Mouse (Mus musculus) R1 (cell line): ENCODE results near the gene Eif5a2.

Experiments used
- DNase-seq: peaks from one replicate; pipeline ENCODE4 v3.0.0-alpha.2; 2018; ENCODE audit warnings: low read depth, low spot score

The Eif5a2 gene

DNA sequence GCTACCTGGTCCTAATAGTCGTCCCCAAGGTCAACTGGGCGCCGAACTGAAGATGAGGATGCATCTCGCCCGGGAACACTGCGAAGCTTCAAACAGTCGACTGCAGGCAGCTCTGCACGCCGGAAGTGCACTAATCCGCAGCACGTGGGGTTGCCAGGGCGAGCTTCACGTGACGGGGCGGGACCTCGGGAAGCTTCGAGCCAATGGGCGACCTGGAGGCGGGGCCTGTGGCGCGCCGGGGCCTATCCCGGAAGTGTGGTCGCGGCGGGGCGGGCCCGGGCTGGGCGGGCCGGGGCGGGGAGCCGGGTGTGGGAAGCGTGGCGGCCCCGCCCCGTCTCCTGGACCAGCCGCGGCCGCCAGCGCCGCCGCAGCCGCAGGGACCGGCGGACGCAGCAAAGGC lies at the start of gene Eif5a2:
Gene Eif5a2 (plus strand): TSS at position 283 of the 400 bp plus-strand sequence.
- DNase-seq = peak; percentile 93

DNA sequence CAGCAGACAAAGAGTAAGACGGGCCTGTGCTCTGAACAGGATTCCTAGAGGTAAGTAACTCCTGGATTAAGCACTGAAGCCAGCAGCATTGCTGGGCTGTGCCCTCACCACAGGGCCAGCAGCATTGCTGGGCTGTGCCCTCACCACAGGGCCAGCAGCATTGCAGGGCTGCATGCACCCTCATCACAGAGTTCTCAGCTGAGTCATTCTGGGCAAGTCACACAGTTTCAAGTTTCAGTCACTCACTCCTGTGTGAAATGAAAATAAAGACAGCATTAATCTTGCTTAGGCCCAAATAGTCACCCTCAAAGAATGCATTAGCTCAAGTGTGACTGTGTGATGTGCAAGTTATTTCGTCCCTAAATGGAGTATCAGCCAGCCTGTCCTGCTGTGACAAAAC lies 46.4 kb upstream of the Eif5a2 start:
- DNase-seq = no peak

DNA sequence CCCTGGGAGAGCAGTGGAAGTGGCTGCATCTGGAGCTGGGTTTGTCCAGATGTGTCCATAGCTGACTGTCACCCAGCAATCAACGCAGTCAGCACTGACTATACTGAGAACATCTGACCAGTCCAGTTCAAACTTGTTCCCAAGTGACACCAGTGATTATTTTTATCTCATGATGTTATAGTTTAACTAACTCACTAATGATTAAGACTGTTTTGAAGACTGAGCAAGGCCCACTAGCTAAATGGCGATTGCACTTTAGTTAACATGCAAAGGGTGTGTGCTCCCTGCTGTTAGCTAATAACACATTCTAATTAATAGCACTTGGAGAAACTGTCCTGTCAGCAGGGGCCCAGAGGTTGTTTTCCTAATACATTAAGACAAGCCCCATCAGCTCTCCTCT lies 44.1 kb upstream of the Eif5a2 start:
- no peak for DNase-seq

DNA sequence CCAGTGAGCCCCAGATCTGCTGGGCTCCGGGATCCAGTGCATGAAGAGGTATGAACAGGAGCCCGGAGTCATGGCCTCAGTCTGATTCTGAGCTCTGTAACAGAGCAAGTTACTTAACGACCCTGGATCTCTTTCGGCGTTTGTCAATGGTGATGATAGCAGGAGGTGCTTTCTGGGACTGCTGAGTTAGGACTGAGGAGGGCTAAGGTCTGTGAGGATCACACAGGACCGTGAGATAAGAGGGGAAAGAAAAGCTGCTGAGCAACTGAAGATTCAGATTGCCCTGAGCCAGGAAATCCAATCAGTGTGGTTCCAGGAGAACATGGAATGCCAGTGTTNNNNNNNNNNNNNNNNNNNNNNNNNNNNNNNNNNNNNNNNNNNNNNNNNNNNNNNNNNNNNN lies 40.7 kb upstream of the Eif5a2 start:
- DNase-seq = no peak

DNA sequence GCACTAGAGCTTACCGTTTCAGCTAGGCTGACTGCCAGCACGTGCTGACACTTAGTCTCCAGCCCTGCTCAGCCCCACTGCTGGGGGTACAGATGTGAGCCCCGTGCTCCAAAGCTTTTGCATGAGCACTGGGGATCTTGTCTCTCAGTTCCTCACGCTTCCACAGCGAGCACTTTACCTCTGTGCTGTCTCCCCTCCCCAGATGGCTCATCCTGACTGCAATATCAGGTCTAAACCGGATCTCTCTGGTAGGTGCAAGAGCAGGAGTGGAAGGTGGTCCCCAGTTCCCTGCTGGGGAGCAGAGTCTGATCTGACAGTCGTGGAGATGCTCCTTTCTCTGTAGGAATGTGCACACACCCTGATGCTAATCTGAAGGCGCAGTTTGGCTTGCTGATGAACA lies 37.8 kb upstream of the Eif5a2 start:
- DNase-seq = peak; percentile 86

DNA sequence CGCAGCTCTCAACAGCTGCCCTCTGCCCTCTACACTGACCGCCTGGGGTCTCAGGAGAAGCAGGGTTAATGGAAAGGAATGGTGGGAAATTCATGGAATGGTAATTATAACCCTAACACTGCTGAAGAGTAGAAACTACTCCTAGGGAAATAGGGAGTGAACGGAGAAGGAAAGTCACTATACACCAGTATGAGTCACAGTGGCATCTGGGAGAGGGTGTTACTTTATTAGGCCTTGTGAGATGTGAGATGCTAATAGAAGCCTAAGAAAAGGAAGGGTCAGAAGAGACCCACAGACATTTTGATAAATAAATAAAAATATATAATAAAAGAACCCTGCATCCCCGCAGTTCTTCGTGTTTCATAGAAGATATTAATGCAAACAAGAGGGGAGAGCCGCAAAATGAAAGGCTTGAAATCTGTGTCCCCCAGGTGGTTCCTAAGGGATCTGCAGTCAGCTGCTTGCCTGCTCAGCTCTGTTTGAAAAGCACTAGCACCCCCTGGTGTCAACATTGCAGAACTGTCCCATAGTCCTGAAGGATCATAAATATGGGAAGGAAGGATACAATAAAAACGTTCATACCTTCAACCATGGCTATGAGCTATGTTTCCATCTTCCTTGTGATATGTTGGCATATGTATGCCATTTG lies 35.1 kb upstream of the Eif5a2 start:
- peak; percentile 87 for DNase-seq

DNA sequence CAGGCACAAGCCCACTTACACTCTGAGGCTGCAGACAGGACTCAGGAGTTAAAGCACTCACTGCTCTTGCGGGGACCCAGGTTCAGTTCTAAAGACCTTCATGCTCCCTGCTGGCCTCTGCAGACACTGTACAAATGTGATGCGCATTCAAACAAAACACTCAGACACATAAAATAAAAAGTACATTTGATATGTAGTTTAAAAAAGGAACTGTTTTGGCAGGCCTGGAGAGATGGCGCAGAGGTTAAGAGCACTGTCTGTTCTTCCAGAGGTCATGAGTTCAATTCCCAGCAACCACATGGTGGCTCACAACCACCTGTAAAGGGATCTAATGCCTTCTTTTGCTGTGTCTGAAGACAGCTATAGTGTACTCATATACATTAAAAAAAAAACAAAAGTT lies 32.9 kb upstream of the Eif5a2 start:
- no peak for DNase-seq

DNA sequence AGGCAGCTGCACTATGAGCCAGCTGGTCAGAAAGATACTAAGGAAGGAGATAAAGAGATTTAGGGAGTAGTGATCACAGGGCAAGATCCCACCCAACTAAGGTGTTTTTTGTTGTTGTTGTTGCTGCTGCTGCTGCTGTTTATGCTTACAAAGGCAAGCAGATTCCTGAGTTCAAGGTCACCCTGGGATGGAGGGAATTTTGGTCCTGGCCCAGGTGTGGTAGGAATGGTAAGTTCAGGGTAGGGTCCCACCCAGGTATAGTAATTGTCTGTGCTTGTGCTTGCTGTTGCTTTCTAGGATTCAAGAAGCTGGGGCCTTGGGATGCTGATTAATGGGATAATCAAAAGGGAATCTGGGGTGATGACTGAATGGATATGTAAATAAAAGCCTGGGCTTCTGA lies 32.1 kb upstream of the Eif5a2 start:
- DNase-seq = peak; percentile 27

DNA sequence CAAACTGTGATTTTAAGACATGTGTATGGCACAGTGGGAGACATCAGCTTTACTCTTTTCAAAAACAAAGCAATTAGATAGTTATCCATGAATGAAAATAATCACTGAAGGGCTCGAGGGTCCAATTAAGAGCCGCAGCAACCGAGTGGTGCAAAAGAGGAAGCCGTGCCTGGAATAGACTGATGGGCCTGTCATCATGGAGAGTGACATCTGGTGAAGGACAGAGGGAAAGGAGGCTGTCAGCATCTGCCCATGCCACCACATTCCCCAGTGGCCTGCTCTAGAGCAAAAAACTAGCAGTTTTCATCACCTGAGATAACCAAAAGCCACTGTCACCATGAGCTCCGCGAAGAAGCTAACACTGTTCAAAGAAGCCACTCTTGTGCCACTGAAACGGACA lies 25.6 kb upstream of the Eif5a2 start:
- DNase-seq = no peak

DNA sequence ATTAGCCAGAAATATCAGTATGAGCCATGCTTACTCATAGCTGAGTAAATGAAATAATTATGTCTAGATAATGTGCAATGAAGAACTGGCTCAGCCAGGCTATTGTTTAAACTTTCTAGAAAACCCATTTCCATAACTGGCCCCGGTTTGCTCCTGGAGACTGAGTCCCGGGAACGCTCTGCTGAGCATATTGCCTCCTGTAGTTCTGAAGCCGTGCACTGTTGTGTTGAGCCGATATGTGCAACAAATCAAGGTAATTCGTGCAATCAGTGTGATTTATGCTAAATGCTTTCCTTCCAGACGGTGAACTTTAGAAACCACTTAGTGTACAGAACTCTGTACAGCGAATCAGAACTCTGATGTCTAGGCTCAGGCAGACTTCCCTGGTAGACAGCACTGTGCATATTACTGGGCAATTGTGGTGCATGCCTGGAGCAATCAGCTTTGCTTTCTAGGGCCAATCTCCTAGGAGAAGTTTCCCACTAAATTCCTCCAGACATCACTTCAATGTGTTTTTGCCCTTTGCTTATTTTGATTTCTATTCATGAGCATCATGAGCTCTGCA lies 19.8 kb upstream of the Eif5a2 start:
- no peak for DNase-seq

DNA sequence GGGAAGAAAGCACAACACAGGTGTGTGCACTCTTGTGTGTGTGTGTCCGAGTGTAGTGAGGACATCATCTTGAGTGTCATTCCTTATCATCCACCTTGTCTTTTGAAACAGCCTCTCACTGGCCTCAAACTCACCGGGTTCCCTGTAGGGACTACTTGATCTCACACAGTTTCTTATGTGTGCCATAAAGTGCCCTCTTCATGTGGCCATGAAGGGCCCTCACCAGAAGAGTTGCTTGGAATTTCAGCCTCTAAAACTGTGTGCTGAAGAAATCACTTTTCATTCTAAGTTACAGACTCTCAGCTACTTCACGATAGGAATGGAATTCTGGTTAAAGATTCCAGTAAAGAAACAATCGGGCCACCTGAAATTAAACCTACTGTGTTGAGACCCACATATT lies 14.1 kb upstream of the Eif5a2 start:
- DNase-seq = no peak

DNA sequence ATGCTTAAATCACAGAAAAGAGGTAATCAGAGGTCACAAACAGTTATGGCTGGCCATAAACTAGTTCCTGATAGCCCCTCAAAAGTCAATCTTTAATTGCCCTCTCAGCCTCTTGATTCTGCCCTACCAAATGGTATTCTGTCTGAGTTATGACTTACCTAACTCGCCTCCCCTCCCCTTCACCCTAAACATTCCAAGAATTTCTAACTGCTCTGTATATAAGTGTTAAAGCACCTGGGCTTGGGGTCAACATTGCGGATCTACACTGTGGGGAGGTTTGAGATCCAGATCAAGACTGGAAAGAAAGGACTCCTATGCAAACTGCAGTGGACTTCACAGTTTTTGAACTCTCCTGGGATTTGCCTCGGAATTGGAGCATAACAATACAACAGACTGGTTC lies 12.9 kb upstream of the Eif5a2 start:
- no peak for DNase-seq

DNA sequence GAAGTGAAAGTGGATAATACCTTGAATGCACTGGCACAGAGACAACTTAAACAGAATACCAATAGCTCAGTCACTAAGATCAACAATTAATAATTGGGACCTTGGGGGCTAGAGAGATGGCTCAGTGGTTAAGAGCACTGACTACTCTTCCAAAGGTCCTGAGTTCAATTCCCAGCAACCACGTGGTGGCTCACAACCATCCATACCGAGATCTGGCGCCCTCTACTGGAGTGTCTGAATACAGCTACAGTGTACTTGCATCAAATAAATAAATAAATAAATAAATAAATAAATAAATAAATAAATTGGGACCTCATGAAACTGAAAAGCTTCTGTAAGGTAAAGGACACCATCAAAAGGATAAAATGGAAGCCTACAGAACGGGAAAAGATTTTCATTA lies 8.2 kb upstream of the Eif5a2 start:
- peak; percentile 43 for DNase-seq

DNA sequence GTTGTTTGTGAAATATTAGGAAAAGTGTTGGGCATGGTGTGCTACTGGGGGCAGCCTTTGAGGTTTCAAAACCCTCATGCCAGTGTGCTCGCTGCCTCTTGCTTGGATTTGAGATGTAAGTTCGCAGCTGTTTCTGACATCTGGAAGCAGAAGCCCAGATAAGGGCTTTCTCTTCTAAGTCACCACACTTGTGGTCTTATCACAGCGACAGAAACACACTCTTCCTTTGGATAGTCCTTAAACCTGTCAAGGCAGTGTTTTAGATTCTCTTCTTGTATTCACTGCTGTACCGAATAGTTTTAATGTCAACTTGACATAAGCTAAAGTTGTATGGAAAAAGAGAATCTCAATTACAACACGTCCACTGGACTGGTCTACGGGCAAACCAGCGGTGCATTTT lies 5.7 kb upstream of the Eif5a2 start:
- DNase-seq = no peak

DNA sequence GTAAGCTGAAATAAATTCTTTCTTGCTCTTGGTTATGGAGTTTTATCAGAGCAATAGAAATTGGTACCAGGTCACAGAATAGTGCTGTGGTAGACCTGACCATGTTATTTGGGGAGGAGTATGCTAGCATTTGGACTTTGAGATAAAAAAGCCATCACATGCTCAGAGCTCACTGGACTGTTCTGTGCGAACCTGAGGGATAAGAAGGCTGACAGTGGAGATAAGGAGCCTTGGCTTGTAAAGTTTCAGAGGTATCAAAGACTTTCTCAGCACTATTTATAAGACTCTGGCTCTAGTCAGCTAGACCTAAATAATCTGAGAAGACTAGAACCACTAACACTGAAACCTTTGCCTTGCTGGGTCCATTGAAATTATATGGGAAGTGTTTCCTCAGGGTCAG lies 5.1 kb upstream of the Eif5a2 start:
- no peak for DNase-seq

DNA sequence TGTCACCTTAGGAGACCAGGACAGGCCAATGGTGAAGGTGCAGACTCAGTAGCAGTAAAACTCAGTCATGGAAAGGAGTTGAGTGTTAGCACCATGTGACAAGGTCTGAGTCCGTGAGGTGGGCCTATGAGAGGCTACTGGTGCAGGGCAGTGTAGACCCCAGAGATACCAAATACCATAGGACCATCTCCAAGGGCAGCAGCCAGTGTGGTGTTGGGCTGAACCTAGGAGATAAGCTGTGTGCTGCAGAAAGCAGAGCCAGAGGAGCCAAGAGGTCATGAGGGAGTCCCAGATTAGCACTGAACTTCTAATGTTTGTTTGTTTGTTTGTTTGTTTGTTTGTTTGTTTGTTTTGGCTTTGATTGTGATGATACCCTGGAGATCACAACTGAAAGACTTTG lies 4.6 kb upstream of the Eif5a2 start:
- DNase-seq = no peak

DNA sequence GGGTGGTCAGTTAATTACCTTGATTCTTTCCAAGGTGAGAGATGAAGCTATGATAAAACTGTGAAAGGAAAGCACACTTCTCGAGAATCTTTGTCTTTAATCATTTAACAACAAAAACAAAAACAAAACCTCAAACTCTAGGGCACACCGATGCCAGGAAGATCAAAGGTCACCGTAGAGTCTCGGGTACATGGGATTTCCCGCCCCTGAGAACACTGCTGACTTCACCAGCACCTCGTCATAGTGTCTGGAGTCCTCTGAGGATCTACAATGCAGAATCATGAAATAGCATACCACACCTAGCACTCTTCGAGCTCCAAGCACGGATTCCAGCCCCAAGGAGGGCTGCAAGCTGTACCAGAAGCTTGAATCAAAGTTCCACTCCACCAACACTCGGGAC lies 565 bp upstream of the Eif5a2 start:
- no peak for DNase-seq

DNA sequence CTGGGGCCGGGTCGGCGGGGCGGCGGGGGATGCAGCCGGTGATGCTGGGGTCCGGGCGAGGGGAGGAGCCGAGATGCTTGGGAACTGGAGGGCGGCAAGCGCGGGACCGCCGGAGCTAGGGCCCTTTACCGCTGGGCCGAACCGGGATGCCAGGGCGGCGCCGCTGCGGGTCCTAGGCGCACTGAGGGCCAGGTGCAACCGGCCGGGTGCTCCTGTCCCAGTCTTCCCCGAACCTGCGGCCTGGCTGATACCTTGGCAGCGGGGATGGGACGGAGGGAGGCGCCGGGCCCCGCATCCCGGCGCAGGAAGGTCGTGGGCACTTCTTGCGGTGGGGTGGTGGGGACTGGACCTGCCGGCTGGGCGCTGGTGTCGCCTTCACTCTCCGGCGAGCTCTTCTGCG lies 346 bp downstream of the Eif5a2 start:
- no peak for DNase-seq

DNA sequence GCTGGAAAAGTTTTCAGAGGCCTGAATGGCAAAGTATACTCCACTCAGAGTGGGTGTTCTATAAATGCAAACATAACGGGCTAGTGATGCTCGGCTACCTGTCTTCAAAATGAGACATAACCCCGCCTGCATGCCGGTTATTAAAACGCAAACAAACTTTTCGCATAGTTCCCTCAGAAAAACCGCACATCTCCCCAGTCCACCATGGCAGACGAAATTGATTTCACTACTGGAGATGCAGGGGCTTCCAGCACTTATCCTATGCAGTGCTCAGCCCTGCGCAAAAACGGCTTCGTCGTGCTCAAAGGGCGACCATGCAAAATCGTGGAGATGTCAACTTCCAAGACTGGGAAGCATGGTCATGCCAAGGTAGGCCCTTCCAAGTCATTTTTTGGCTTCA lies 772 bp downstream of the Eif5a2 start:
- no peak for DNase-seq

DNA sequence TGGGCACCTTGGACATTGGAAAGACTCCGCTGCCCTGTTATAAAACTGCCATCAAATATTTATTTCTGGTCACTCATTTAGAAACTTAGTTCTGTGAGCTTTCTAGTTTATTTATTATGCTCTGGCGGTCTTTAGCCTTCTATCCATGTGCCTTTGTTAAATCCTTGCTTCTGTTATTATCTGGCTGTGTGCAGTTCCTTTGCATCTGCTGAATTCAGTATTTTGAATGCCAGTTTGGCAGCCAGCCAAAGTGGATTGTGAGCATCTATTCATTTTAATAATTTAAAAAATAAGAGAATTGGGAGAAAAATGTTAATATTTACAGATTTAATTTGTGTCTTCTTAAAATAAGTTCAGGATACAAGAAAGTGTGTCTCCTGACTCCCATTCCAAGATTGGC lies 3.1 kb downstream of the Eif5a2 start:
- DNase-seq = no peak

DNA sequence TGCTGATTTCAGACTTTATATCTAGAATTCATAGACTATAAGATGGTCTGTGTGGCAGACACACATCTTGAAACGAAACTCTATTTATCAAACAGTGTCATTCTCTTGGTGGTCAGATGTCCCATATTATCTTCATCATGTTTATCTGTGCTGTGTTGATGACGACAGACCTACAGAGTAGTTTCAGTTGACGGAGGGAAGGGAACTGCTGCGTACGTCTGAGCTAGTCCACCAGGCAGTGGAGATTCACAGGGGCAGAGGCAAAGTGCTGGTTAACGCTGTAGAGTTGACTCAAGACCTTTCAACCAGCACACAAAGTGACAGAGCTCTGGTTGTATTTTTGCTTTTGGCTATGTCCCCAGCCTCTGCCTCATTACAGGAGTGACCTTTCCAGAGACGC lies 13.8 kb downstream of the Eif5a2 start:
- DNase-seq = no peak

DNA sequence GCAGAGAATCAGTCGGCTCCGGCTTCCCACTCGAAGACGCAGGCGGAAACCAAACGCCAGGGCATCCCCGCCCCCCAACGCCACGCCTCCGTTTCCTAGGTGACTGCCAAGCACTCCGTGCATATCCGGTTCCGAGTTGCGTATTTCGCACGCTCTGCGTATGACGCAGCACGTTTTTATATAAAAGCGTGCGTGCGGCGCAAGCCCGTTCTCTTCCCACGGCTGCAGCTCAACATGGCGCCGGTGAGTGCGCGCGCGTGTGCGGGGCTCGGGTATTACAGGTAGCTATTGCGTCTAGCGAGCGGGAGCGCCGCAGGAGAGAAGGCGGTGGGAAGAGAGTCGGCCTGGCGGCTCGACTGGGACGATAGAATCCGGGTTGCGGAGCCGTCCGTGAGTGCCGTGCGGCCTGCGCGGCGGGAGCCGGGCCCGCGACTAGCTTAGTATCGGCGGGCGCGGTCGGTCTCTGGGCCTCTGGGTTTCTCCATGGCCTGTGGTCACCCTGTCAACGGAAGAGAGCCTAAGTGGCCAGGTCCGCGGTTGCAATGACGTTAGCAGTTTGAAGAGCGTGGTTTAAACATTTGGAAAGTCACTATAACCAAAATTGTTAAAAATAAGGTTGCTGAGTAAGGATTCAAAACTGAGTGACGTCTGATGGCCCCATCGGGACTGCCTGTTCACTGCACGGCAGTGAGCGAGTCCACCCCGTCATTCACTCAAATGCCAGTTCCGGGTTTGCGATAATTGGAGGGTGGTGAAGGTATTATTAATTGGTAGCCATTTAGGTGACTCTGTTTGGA lies 24.4 kb downstream of the Eif5a2 start, which contains the start of gene Rpl22l1:
Gene Rpl22l1 (plus strand): TSS at position 136 of the 797 bp plus-strand sequence.
- DNase-seq = peak; percentile 97

DNA sequence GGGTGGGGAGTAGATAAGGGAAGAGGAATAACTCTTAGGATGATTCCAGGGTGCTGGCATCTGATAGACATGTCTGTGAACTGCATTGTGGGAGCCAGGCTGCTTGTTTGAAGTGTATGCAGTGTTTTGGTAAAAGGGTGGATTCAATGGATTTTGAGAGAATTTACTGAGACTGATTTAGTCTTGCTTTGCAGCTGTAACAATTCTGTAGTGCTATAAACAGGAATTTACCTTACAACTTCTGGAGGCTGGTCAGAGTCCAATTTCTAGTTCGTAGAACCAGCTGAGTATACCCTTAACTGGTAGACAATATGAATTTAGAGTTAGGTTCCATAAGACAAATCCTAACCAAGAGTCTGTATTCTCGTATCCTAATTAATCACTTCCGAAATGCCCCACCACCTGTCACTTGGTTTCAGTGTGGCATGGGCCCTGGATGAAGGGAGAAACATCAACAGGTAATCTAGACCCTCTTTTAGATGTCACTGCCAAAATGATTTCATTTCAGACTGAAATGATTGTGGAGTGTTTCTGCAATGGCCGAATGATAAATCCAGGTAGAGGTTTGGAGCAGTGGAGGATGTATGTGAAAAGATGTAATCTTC lies 27.1 kb downstream of the Eif5a2 start:
- DNase-seq = no peak
